Mouse (Mus musculus) myocyte (in vitro differentiated cells): ENCODE results near the gene Trmt61a. TPM values are rescaled to one million over a fixed set of nuclear protein-coding genes. Genes with fewer than 3 reads are reported as not detected.

ENCODE experiments used
- H3K27me3 ChIP-seq: one replicate; pipeline ENCODE4 v1.6.1; 2011; ENCODE audit not compliant: control insufficient read depth, insufficient read depth, insufficient read length
- H3K36me3 ChIP-seq: one replicate; pipeline ENCODE4 v1.6.1; 2011; ENCODE audit not compliant: control insufficient read depth, insufficient read depth
- H3K4me2 ChIP-seq: one replicate; pipeline ENCODE4 v1.6.1; 2011; ENCODE audit warnings: low read depth, control low read depth
- H3K4me3 ChIP-seq: one replicate; pipeline ENCODE4 v1.5.1; 2011; ENCODE audit warnings: mild to moderate bottlenecking, control low read depth, moderate library complexity
- H3K79me2 ChIP-seq: one replicate; pipeline ENCODE4 v1.6.1; 2011; ENCODE audit not compliant: control insufficient read depth, insufficient read depth
- H3ac ChIP-seq: one replicate; pipeline ENCODE4 v1.6.1; 2011; ENCODE audit not compliant: control insufficient read depth, insufficient read length
- CEBPB ChIP-seq: IDR thresholded peaks from 2 replicates; pipeline ENCODE4 v1.6.1; 2011; ENCODE audit warnings: mild to moderate bottlenecking, moderate library complexity; ENCODE audit not compliant: poor library complexity, insufficient read depth, severe bottlenecking
- E2F4 ChIP-seq: IDR thresholded peaks from one replicate; pipeline ENCODE4 v1.6.1; 2011; ENCODE audit warnings: mild to moderate bottlenecking, control low read depth, moderate library complexity; ENCODE audit not compliant: insufficient read depth
- MAX ChIP-seq: IDR thresholded peaks from one replicate; pipeline ENCODE4 v1.6.1; 2011; ENCODE audit warnings: low read depth, mild to moderate bottlenecking, control low read depth
- MYOD1 ChIP-seq, 3 experiments: IDR thresholded peaks; one replicate each; pipeline ENCODE4 v1.6.1; 2011; ENCODE audit warnings: control low read depth in 2 of 3, low read depth in 2 of 3, mild to moderate bottlenecking in 2 of 3, moderate library complexity in 1 of 3; ENCODE audit not compliant: insufficient read length in 2 of 3, control insufficient read depth in 1 of 3
- MYOG ChIP-seq, 3 experiments: IDR thresholded peaks; one replicate each; pipeline ENCODE4 v1.6.1; 2011; ENCODE audit warnings: control low read depth in 2 of 3, low read depth in 2 of 3, mild to moderate bottlenecking in 2 of 3; ENCODE audit not compliant: insufficient read length in 2 of 3, control insufficient read depth in 1 of 3, insufficient read depth in 1 of 3
- POLR2A ChIP-seq: IDR thresholded peaks from one replicate; pipeline ENCODE4 v1.6.1; 2011; ENCODE audit warnings: low read depth, mild to moderate bottlenecking, control low read depth, moderate library complexity; ENCODE audit not compliant: insufficient read length
- POLR2AphosphoS2 ChIP-seq: IDR thresholded peaks from one replicate; pipeline ENCODE4 v1.6.1; 2011; ENCODE audit warnings: low read depth, control low read depth; ENCODE audit not compliant: insufficient read length
- REST ChIP-seq: IDR thresholded peaks from one replicate; pipeline ENCODE4 v1.6.1; 2011; ENCODE audit warnings: mild to moderate bottlenecking, control low read depth, moderate library complexity; ENCODE audit not compliant: insufficient read depth, insufficient read length
- SRF ChIP-seq: IDR thresholded peaks from one replicate; pipeline ENCODE4 v1.6.1; 2011; ENCODE audit warnings: low read depth; ENCODE audit not compliant: control insufficient read depth, insufficient read length
- TCF12 ChIP-seq: IDR thresholded peaks from one replicate; pipeline ENCODE4 v1.6.1; 2011; ENCODE audit warnings: mild to moderate bottlenecking, control low read depth; ENCODE audit not compliant: poor library complexity, insufficient read depth, severe bottlenecking
- TCF3 ChIP-seq: IDR thresholded peaks from one replicate; pipeline ENCODE4 v1.6.1; 2011; ENCODE audit warnings: low read depth, control low read depth; ENCODE audit not compliant: insufficient read length
- USF1 ChIP-seq: IDR thresholded peaks from one replicate; pipeline ENCODE4 v1.6.1; 2011; ENCODE audit warnings: low read depth, mild to moderate bottlenecking, control low read depth, moderate library complexity
- polyA plus RNA-seq: library from polyadenylated mRNA; unstranded; fragments of >200 nt; fragmentation: generic; extraction: Trizol; gene quantifications from one replicate; pipeline ENCODE4 v1.2.1, GENCODE M21; 2012; ENCODE audit warnings: missing spikeins

Trmt61a gene
- polyA plus RNA-seq, 1 experiment = 17.7 TPM

GRCm38 (mm10) chr12:111678997-111679396, 1.1 kb downstream of the Trmt61a start:
- peaks cover 15% of the 10 kb centered on the region for H3K79me2 ChIP-seq
- TF ChIP-seq REST = peak; percentile 44
- TF ChIP-seq SRF = no peak
- peak overlapping the region; percentile 1 for H3ac ChIP-seq
- H3K27me3 ChIP-seq = no peaks in the 10 kb centered on the region
- peaks cover 2% of the 10 kb centered on the region for H3K36me3 ChIP-seq
- peak overlapping the region; percentile 88 for H3K4me3 ChIP-seq
- H3K4me2 ChIP-seq = peak overlapping the region; percentile 92

GRCm38 (mm10) chr12:111680661-111681060, 2.8 kb downstream of the Trmt61a start:
- H3K4me2 ChIP-seq = no peak overlapping the region
- no peaks in the 10 kb centered on the region for H3K27me3 ChIP-seq
- no peak overlapping the region for H3ac ChIP-seq
- H3K79me2 ChIP-seq = peaks cover 15% of the 10 kb centered on the region
- no peak overlapping the region for H3K4me3 ChIP-seq
- TF ChIP-seq MYOG (IDR thresholded peaks at IDR 0.05; ENCODE audit: control insufficient read depth in 1 of 3, insufficient read depth in 1 of 3, insufficient read length in 2 of 3, low read depth in 2 of 3) = no peak
- no peak for TF ChIP-seq USF1
- no peak for TF ChIP-seq TCF12
- TF ChIP-seq CEBPB = no peak
- no peak for TF ChIP-seq MYOD1 (IDR thresholded peaks at IDR 0.05; ENCODE audit: control insufficient read depth in 1 of 3, insufficient read length in 2 of 3, low read depth in 2 of 3)
- no peak for TF ChIP-seq REST
- no peak for TF ChIP-seq POLR2AphosphoS2
- no peak for TF ChIP-seq SRF
- H3K36me3 ChIP-seq = peaks cover 5% of the 10 kb centered on the region

- peaks cover 5% of the 10 kb centered on the region for H3K36me3 ChIP-seq
- peaks cover 15% of the 10 kb centered on the region for H3K79me2 ChIP-seq
- H3K4me3 ChIP-seq = no peak overlapping the region
- TF ChIP-seq REST = no peak
- H3ac ChIP-seq = no peak overlapping the region
- H3K4me2 ChIP-seq = no peak overlapping the region
- no peaks in the 10 kb centered on the region for H3K27me3 ChIP-seq
Measured at GRCm38 (mm10) chr12:111681305-111681704, 3.4 kb downstream of the Trmt61a start.

GRCm38 (mm10) chr12:111682003-111682402, 4.1 kb downstream of the Trmt61a start:
- Histone ChIP-seq H3K4me3 (no peak overlapping the region), H3K79me2 (peaks cover 15% of the 10 kb centered on the region), H3K4me2 (no peak overlapping the region), H3K36me3 (peaks cover 5% of the 10 kb centered on the region), H3ac (no peak overlapping the region), H3K27me3 (no peaks in the 10 kb centered on the region)
- TF ChIP-seq MAX (no peak), TCF3 (no peak), E2F4 (no peak), POLR2A (no peak), MYOD1 (IDR thresholded peaks at IDR 0.05; ENCODE audit: control insufficient read depth in 1 of 3, insufficient read length in 2 of 3, low read depth in 2 of 3) (no peak), POLR2AphosphoS2 (no peak), TCF12 (no peak), SRF (no peak), MYOG (IDR thresholded peaks at IDR 0.05; ENCODE audit: control insufficient read depth in 1 of 3, insufficient read depth in 1 of 3, insufficient read length in 2 of 3, low read depth in 2 of 3) (no peak), REST (no peak), CEBPB (no peak), USF1 (no peak)

- no peak for TF ChIP-seq E2F4
- no peak for TF ChIP-seq REST
- TF ChIP-seq MYOD1 (IDR thresholded peaks at IDR 0.05; ENCODE audit: control insufficient read depth in 1 of 3, insufficient read length in 2 of 3, low read depth in 2 of 3) = no peak
- TF ChIP-seq CEBPB = no peak
- TF ChIP-seq USF1 = no peak
- no peak for TF ChIP-seq POLR2AphosphoS2
- TF ChIP-seq MYOG (IDR thresholded peaks at IDR 0.05; ENCODE audit: control insufficient read depth in 1 of 3, insufficient read depth in 1 of 3, insufficient read length in 2 of 3, low read depth in 2 of 3) = no peak
- no peak for TF ChIP-seq MAX
- TF ChIP-seq POLR2A = no peak
- TF ChIP-seq TCF12 = no peak
- no peaks in the 10 kb centered on the region for H3K27me3 ChIP-seq
- H3ac ChIP-seq = no peak overlapping the region
- no peak overlapping the region for H3K4me2 ChIP-seq
- no peak overlapping the region for H3K4me3 ChIP-seq
- H3K36me3 ChIP-seq = peaks cover 5% of the 10 kb centered on the region
- H3K79me2 ChIP-seq = peaks cover 15% of the 10 kb centered on the region
Measured at GRCm38 (mm10) chr12:111682806-111683205, 4.9 kb downstream of the Trmt61a start.

GRCm38 (mm10) chr12:111686390-111686789, 8.5 kb downstream of the Trmt61a start:
- peaks cover 5% of the 10 kb centered on the region for H3K36me3 ChIP-seq
- H3ac ChIP-seq = no peak overlapping the region
- H3K27me3 ChIP-seq = no peaks in the 10 kb centered on the region
- no peak overlapping the region for H3K4me3 ChIP-seq
- H3K79me2 ChIP-seq = no peaks in the 10 kb centered on the region
- TF ChIP-seq POLR2AphosphoS2 (peak; percentile 40), TCF3 (no peak)
- no peak overlapping the region for H3K4me2 ChIP-seq
